Mouse (Mus musculus) embryonic facial prominence, embryonic 11.5 days (tissue): ENCODE data around the gene Eng. TPM values are rescaled to one million over a fixed set of nuclear protein-coding genes. Genes with fewer than 3 reads are reported as not detected.
A peak's percentile ranks its signal among the peaks of the same experiment; 100 is the strongest.

Experiments used
- ATAC-seq: fragments of 200-750 bp; cut with Nextera tagmentation; replicated peaks from 2 replicates; pipeline ENCODE4 v1.8.0; 2017; ENCODE audit warnings: low read depth; ENCODE audit not compliant: insufficient number of reproducible peaks, low FRiP score, low TSS enrichment
- DNase-seq: peaks from one replicate; pipeline ENCODE4 v3.0.0-alpha.2; 2015; ENCODE audit warnings: low spot score
- H3K27ac ChIP-seq: fragments of 300-500 bp; sonication (generic); replicated peaks from 2 replicates; pipeline ENCODE4 v1.5.1; 2014; ENCODE audit warnings: mild to moderate bottlenecking, low read depth, low read length, control low read depth
- H3K27me3 ChIP-seq: fragments of 300-500 bp; sonication (generic); 2 replicates; pipeline ENCODE4 v1.6.1; 2014; ENCODE audit warnings: mild to moderate bottlenecking, low read length, moderate library complexity, mixed read lengths; ENCODE audit not compliant: control insufficient read depth, insufficient read depth
- H3K36me3 ChIP-seq: fragments of 300-500 bp; sonication (generic); replicated peaks from 2 replicates; pipeline ENCODE4 v1.6.1; 2014; ENCODE audit warnings: low read depth, mild to moderate bottlenecking, low read length, moderate library complexity, mixed read lengths; ENCODE audit not compliant: control insufficient read depth, insufficient read depth
- H3K4me1 ChIP-seq: fragments of 300-500 bp; sonication (generic); 2 replicates; pipeline ENCODE4 v1.6.1; 2014; ENCODE audit warnings: low read length, mixed read lengths; ENCODE audit not compliant: control insufficient read depth, insufficient read depth
- H3K4me2 ChIP-seq: fragments of 300-500 bp; sonication (generic); 2 replicates; pipeline ENCODE4 v1.6.1; 2014; ENCODE audit warnings: low read depth, mild to moderate bottlenecking, control low read depth, low read length, moderate library complexity
- H3K4me3 ChIP-seq: fragments of 300-500 bp; sonication (generic); 2 replicates; pipeline ENCODE4 v1.5.1; 2014; ENCODE audit warnings: low read depth, low read length, control low read depth
- H3K9ac ChIP-seq: fragments of 300-500 bp; sonication (generic); replicated peaks from 2 replicates; pipeline ENCODE4 v1.6.1; 2014; ENCODE audit warnings: mild to moderate bottlenecking, control low read depth, low read length
- H3K9me3 ChIP-seq: fragments of 300-500 bp; sonication (generic); replicated peaks from 2 replicates; pipeline ENCODE4 v1.6.1; 2016; ENCODE audit warnings: mild to moderate bottlenecking, low read length, inconsistent platforms, mixed read lengths; ENCODE audit not compliant: control insufficient read depth
- WGBS: fragments of 180-500 bp; shearing (Covaris S2); extraction: QIAGEN DNeasy Blood & Tissue Kit; methylation state at CpG from one replicate; pipeline ENCODE4 v1.1.7; 2014; 5-methylcytosine and 5-hydroxymethylcytosine counted together
- polyA plus RNA-seq: library from polyadenylated mRNA; unstranded; fragments of >200 nt; fragmentation: Nextera tagmentation; extraction: Ambion mirVana; gene quantifications from 2 replicates; pipeline ENCODE4 v1.2.1, GENCODE M21; 2014

The Eng gene
- polyA plus RNA-seq, 1 experiment from 2014 or later = 19.2 TPM

DNA sequence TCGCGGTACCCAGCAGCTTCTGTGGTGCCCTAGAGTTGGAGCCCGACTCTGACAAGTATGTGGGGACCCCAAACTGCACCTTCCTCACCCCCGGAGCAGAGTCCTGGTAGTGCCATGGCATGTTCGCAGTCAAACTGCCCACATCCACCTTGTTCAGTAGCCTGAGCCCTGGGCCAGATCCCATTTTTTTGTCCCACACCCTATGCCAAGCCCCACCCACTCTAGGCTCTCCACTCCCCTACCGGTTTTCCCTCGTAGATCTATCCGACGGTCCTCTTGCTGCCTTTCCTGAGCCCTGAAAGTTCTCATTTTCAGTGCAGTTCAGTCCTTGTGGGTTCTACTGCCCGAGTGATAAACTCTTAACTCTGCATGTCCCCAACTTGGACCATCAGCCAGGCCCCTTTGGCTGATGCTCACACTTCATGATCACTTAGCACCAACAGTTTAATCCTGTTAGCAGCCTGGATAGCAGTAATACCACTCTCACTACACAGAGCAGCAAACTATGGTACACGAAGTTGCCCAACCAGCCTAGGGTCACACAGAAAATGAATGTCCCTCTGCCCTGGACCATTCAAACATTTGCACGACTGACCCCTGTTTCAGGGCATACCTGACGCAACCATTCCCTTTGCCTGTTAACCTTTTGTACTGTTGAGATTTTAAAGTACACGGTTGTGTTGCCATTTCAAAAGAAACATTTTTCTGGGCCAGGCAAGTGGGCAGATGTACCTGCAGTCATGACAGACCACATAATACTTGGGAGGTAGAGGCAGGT lies 54.8 kb downstream of the Eng start:
- no peak overlapping the region for H3K9ac ChIP-seq
- H3K27ac ChIP-seq = no peak overlapping the region
- H3K36me3 ChIP-seq = no peaks in the 10 kb centered on the region
- H3K9me3 ChIP-seq = no peaks in the 10 kb centered on the region
- 88% methylated on average over 14 of the region's 14 CpGs for WGBS
- no peaks in the 10 kb centered on the region for H3K27me3 ChIP-seq
- H3K4me3 ChIP-seq = no peak overlapping the region
- DNase-seq (no peak), ATAC-seq (no peak)
- H3K4me2 ChIP-seq = no peak overlapping the region
- H3K4me1 ChIP-seq = no peaks in the 10 kb centered on the region

DNA sequence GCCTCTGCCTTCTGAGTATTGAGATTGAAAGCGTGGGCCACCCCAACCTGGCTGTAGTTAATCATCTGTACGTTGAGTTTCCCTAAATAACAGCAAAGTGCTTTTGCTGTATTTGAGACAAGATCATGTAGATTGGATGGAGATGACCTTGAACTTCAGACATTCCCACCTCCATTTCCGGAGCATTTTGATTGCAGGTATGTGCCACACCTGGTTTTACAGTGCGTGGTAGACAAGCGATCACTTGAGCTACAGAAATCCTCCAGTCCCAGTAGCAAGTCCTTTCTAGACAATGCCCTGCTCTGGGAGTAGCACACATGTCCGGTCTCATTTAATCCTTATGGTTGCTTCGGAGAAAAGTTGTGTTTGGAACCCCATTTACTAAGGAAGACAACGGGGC lies 56.7 kb downstream of the Eng start:
- no peak overlapping the region for H3K27ac ChIP-seq
- no peak overlapping the region for H3K4me2 ChIP-seq
- H3K4me3 ChIP-seq = no peak overlapping the region
- WGBS = 93% methylated on average over 8 of the region's 8 CpGs
- H3K36me3 ChIP-seq = peaks cover 5% of the 10 kb centered on the region
- DNase-seq (no peak), ATAC-seq (no peak)
- no peaks in the 10 kb centered on the region for H3K4me1 ChIP-seq
- H3K9ac ChIP-seq = no peak overlapping the region
- H3K27me3 ChIP-seq = no peaks in the 10 kb centered on the region
- H3K9me3 ChIP-seq = no peaks in the 10 kb centered on the region

DNA sequence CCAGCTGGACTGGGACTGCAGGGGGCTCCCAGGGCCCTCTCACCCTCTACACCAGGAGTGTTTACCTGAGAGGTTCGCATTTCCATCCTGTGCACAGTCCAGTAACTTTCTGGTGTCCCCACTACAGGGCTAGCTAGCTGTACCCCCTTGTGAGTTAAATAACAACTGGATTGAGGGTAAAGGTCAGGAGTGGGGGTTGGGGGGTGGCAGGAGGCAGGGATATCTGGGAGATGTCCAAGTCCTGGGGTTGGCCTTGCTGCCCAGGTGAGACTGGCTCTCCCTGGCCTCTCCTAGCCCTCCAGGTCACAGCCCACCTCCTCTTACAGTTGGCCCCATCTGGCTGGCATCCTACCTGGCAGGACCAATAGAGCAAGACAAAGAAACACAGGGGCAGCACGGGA lies 57.6 kb downstream of the Eng start, which contains the start of gene Fpgs:
TSS of gene Fpgs (minus strand) at position 125 of the 401 bp plus-strand sequence.
- H3K36me3 ChIP-seq = peaks cover 10% of the 10 kb centered on the region
- WGBS = 85% methylated on average over 2 of the region's 2 CpGs
- no peaks in the 10 kb centered on the region for H3K4me1 ChIP-seq

DNA sequence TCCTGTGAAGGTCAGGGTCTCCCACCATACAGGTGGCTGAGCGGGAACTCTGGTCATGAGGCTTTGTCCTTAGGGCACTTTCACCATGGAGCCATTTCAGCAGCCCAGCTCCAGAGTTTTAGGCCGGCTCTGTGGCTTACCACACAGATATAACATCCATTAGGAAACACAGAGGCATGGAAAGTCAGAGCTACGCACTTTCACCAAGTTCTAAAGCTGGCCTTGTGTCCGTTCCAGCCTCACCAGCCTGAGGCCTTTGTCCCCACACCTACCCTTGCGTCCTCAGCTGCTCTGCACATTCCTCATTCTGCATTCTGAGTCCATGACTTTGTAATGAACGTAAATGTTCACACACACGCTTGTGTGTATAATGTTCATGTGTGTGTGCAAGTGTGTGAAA lies 58.6 kb downstream of the Eng start:
- no peak overlapping the region for H3K27ac ChIP-seq
- no peak overlapping the region for H3K4me3 ChIP-seq
- no peaks in the 10 kb centered on the region for H3K27me3 ChIP-seq
- no peak overlapping the region for H3K9ac ChIP-seq
- peaks cover 13% of the 10 kb centered on the region for H3K36me3 ChIP-seq
- H3K9me3 ChIP-seq = no peaks in the 10 kb centered on the region
- no peak for ATAC-seq
- no peaks in the 10 kb centered on the region for H3K4me1 ChIP-seq
- WGBS = 89% methylated on average over 7 of the region's 7 CpGs
- H3K4me2 ChIP-seq = no peak overlapping the region
- no peak for DNase-seq

More for the DNA sequence above, 57.6 kb downstream of the Eng start, which contains the start of gene Fpgs:
- Histone ChIP-seq H3K9ac (no peak within 1 kb of the TSS), H3K4me2 (no peak within 1 kb of the TSS), H3K4me3 (no peak within 1 kb of the TSS), H3K27ac (no peak within 1 kb of the TSS), H3K9me3 (no peaks in the 10 kb centered on the region), H3K27me3 (no peaks in the 10 kb centered on the region)
- DNase-seq (no peak), ATAC-seq (no peak)

DNA sequence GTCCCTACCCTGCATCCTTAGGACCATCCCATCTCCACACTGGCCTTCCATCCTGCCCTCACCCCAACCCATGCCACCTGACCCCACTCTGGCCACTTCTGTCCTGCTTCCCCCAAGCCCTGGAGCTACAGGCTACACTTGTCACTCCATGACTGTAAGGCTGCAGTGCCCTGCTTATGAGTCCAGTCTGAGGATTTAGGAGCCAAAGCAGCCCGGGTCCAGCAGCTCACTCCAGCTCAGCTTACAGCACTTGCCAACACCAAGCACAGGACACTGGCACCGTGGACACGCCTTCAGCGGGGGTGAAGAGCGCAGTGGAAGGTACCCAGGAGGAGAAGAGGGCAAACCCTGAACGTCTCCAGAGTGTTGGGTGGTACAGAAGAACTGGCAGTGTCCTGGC lies 60.6 kb downstream of the Eng start:
- ATAC-seq = no peak
- DNase-seq = no peak
- Histone ChIP-seq H3K27ac (no peak overlapping the region), H3K4me3 (no peak overlapping the region), H3K27me3 (no peaks in the 10 kb centered on the region), H3K9ac (no peak overlapping the region), H3K4me1 (peaks cover 4% of the 10 kb centered on the region; the same call in 1 of the 2 replicates), H3K9me3 (no peaks in the 10 kb centered on the region), H3K4me2 (no peak overlapping the region), H3K36me3 (peaks cover 13% of the 10 kb centered on the region)
- 95% methylated on average over 6 of the region's 6 CpGs for WGBS

DNA sequence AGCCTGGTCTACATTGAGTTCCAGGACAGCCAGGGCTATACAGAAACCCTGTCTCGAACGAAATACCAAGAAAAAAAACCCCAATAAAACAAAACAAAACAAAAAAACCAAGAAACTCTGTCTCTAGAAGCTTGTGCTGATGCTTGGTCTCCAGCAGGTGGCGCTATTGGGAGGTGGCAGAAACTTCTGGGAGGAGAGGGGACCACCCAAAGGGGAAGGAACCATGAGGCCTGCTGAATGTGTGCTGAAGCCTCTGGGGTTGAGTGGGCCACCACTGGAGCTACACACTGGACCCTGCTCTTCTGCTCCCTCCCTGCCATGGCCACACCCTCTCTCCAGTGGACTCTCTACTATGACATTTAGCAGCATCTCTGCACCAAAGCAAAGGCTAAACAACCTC lies 62.2 kb downstream of the Eng start:
- Histone ChIP-seq H3K27me3 (no peaks in the 10 kb centered on the region), H3K9me3 (no peaks in the 10 kb centered on the region), H3K4me3 (no peak overlapping the region), H3K36me3 (peaks cover 13% of the 10 kb centered on the region), H3K4me1 (peaks cover 4% of the 10 kb centered on the region; the same call in 1 of the 2 replicates), H3K4me2 (no peak overlapping the region), H3K9ac (no peak overlapping the region), H3K27ac (no peak overlapping the region)
- DNase-seq = peak; percentile 82
- 49% methylated on average over 3 of the region's 3 CpGs for WGBS
- no peak for ATAC-seq

DNA sequence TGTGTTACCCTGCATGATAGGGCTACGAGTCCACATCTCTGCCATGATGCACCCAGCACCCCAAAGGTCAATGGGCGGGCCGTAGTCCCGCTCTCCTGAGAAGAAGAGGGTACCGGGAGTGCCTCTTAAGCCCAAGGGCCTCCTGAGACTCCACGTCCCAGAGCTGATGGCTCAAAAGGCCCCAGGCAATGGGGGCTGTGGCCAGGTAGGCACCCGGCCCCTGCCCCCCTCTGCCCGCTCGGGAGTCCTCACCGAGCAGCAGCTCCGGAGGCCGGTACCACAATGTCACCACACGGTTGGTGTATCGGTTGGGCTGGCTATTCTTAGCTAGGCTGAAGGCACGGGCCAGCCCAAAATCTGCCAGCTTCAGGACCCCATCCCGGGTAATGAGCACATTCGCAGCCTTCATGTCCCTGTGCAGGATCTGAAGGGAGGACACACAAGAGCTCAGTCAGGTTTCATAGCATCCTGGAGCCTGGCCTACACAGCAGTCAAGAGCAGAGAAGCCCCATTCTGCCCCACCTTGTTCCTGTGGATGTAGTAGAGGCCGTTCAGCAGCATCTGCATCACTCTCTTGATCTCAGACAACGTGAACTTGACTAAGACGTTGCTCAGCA lies 63.2 kb downstream of the Eng start:
- peaks cover 13% of the 10 kb centered on the region for H3K36me3 ChIP-seq

DNA sequence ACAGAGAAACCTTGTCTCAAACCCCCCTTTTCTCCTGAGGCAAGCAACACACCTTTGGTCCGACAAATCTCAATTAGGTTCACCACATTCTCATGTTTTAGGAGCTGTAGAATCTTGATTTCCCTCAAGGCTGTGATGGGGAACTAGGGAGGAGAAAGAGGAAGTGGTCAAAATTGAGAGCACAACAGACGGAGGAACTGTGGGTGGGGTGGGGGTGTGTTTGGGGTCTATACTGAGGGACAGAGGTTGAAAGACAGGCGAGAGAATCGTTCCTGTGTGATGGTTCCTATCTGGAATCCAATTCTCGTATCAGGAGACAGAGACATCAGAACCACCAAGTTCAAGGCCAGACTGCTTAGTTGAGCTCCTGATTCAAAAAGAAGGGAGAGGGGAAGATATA lies 64.0 kb downstream of the Eng start:
- H3K27ac ChIP-seq = no peak overlapping the region
- ATAC-seq (no peak), DNase-seq (no peak)
- no peak overlapping the region for H3K9ac ChIP-seq
- peaks cover 13% of the 10 kb centered on the region for H3K36me3 ChIP-seq
- 90% methylated on average over 5 of the region's 5 CpGs for WGBS
- H3K4me1 ChIP-seq = peaks cover 4% of the 10 kb centered on the region; the same call in 1 of the 2 replicates
- no peaks in the 10 kb centered on the region for H3K27me3 ChIP-seq
- no peak overlapping the region for H3K4me3 ChIP-seq
- H3K4me2 ChIP-seq = no peak overlapping the region
- H3K9me3 ChIP-seq = no peaks in the 10 kb centered on the region

More for the DNA sequence above, 63.2 kb downstream of the Eng start:
- H3K27me3 ChIP-seq = no peaks in the 10 kb centered on the region
- ATAC-seq (no peak), DNase-seq (no peak)
- no peaks in the 10 kb centered on the region for H3K9me3 ChIP-seq
- no peak overlapping the region for H3K4me3 ChIP-seq
- no peak overlapping the region for H3K27ac ChIP-seq
- H3K4me1 ChIP-seq = peaks cover 4% of the 10 kb centered on the region; the same call in 1 of the 2 replicates
- WGBS = 96% methylated on average over 20 of the region's 20 CpGs
- H3K9ac ChIP-seq = no peak overlapping the region
- no peak overlapping the region for H3K4me2 ChIP-seq
